Mouse (Mus musculus) ES-E14 (cell line): ENCODE measurements around the gene Gsk3b. TPM values are rescaled to one million over a fixed set of nuclear protein-coding genes. Genes with fewer than 3 reads are reported as not detected.
"Not testable (repeated sequence)": the region's sequence is repeated elsewhere in the genome, so short reads cannot be mapped to it uniquely, and the experiment has no call there.

Experiments used
- DNase-seq: peaks from one replicate; pipeline ENCODE4 v3.0.0-alpha.2; 2013; ENCODE audit warnings: low read depth, low spot score
- H3K27ac ChIP-seq: 2 replicates; pipeline ENCODE4 v1.5.1; 2012; ENCODE audit warnings: low read depth, mild to moderate bottlenecking, low read length, moderate library complexity, mixed read lengths; ENCODE audit not compliant: poor library complexity, insufficient read depth, severe bottlenecking
- H3K36me3 ChIP-seq: 2 replicates; pipeline ENCODE4 v1.6.1; 2012; ENCODE audit warnings: mild to moderate bottlenecking, low read length, moderate library complexity, mixed read lengths; ENCODE audit not compliant: control insufficient read depth, poor library complexity, insufficient read depth, severe bottlenecking
- H3K4me1 ChIP-seq, 2 experiments: fragments of 150-350 bp in 1 of 2; sonication (generic) in 1 of 2; 2 replicates each; pipeline ENCODE4 v1.6.1; 2012; ENCODE audit warnings: low read length in 2 of 2, mild to moderate bottlenecking in 1 of 2, mixed read lengths in 1 of 2; ENCODE audit not compliant: control insufficient read depth in 2 of 2, insufficient read depth in 2 of 2, poor library complexity in 1 of 2
- H3K4me3 ChIP-seq, 2 experiments: fragments of 150-350 bp in 1 of 2; sonication (generic) in 1 of 2; 2 replicates each; pipeline ENCODE4 v1.5.1; 2012; ENCODE audit warnings: low read length in 2 of 2, low read depth in 1 of 2, mild to moderate bottlenecking in 1 of 2, mixed read lengths in 1 of 2; ENCODE audit not compliant: insufficient read depth in 1 of 2, poor library complexity in 1 of 2, severe bottlenecking in 1 of 2
- H3K9ac ChIP-seq: 2 replicates; pipeline ENCODE4 v1.6.1; 2012; ENCODE audit warnings: low read depth, mild to moderate bottlenecking, low read length, mixed read lengths; ENCODE audit not compliant: poor library complexity, insufficient read depth, severe bottlenecking
- H3K9me3 ChIP-seq: fragments of 150-350 bp; sonication (generic); 2 replicates; pipeline ENCODE4 v1.6.1; 2012; ENCODE audit warnings: low read depth, mild to moderate bottlenecking, low read length; ENCODE audit not compliant: control insufficient read depth, insufficient read depth
- CHD2 ChIP-seq: IDR thresholded peaks from 2 replicates; pipeline ENCODE4 v1.6.1; 2014; ENCODE audit warnings: mild to moderate bottlenecking, low read depth, low read length, inconsistent platforms
- HCFC1 ChIP-seq: IDR thresholded peaks from 2 replicates; pipeline ENCODE4 v1.6.1; 2012; ENCODE audit warnings: low read length, inconsistent platforms, borderline replicate concordance; ENCODE audit not compliant: insufficient read depth
- MAFK ChIP-seq: IDR thresholded peaks from 2 replicates; pipeline ENCODE4 v1.6.1; 2014; ENCODE audit warnings: mild to moderate bottlenecking, low read depth, low read length, inconsistent platforms; ENCODE audit not compliant: insufficient read depth
- ZC3H11A ChIP-seq: IDR thresholded peaks from 2 replicates; pipeline ENCODE4 v1.6.1; 2012; ENCODE audit warnings: low read depth, mild to moderate bottlenecking, inconsistent platforms, low read length, borderline replicate concordance
- ZNF384 ChIP-seq: IDR thresholded peaks from 2 replicates; pipeline ENCODE4 v1.6.1; 2012; ENCODE audit warnings: low read depth, low read length, inconsistent platforms
- in situ Hi-C, 2 experiments: fragments of 600-800 bp; cut with MboI; formaldehyde crosslinking; loops; one replicate each; pipeline ENCODE4 v1.15.1; 2025; ENCODE audit warnings: low sequenced_read_pairs in 2 of 2, inconsistent platforms in 1 of 2; ENCODE audit not compliant: unreplicated experiment in 2 of 2
- total RNA-seq: library from RNA; depleted of rRNA; stranded (reverse); fragments of 300-350 nt; gene quantifications from 2 replicates; pipeline ENCODE4 v1.2.3, GENCODE M21; 2012

Gsk3b gene
- total RNA-seq, 1 experiment, result 19.5 TPM

DNA sequence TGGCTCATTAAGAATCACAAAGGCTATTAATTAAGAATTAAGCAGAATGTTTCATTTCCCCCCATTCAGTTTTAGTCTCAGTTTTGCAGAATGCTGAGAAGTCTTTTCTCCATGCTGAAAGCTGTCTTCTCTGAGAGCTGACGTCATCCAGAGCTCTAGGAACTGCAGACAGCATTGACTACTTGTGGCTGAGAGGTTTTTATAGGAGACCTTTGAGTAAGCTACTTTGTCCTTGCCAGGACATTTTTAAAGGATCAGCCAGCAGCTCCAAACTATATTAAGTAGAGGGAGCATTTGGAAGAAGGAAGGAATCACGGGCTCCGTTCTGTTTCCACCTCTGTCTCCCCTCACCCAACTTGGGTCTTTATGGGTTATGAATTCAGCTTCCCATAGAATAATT is 17.7 kb downstream of the Gsk3b start:
- DNase-seq, result no peak
- H3K9me3 ChIP-seq, result no peaks in the 10 kb centered on the region
- TF ChIP-seq ZC3H11A (no peak), MAFK (no peak), ZNF384 (no peak), CHD2 (no peak), HCFC1 (no peak)
- no peak overlapping the region for H3K4me3 ChIP-seq
- H3K4me1 ChIP-seq, result peaks cover 0 to 6% of the 10 kb centered on the region in 2 experiments; a peak in 1 of 4 replicates
- H3K36me3 ChIP-seq, result no peaks in the 10 kb centered on the region
- in situ Hi-C loops, result no loop called here
- H3K27ac ChIP-seq, result no peak overlapping the region
- no peak overlapping the region for H3K9ac ChIP-seq

DNA sequence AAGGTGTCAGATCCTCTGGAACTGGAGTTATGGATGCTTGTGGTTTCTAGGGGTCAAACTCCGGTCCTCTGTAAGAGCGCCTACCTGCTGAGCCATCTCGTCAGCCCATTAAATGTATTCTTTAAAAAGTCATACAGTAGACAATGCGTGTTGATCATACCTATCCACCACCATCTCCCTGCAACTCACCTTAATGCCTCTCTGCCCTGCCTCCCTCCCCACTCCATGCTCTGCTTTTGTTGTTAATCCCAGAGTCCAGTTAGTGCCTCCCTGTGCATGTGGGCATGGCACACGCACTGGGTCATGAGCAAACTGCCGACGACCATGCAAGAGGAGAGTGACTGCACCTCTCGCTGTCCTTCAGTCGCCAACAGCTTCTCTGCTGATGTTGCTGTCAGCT is 21.2 kb downstream of the Gsk3b start:
- H3K9ac ChIP-seq, result no peak overlapping the region

DNA sequence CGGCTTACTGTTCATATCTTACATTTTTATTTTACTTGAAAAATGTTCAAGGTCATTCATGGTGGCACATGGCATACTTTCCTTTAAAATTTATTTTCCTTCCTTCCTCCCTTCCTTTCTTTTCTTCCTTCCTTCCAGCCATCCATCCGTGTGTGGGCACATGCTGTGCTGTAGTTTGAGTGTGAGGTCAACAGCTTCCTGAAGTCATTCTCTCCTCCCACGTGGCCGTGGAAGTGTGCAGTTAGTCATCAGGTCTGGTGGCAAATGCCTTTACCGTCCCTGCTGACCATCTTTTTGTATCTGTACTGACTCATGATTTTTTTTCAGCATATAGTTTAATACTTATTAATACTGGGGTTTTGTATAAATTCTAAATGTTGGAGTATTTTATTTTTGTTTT is 21.8 kb downstream of the Gsk3b start:
- TF ChIP-seq HCFC1, result no peak
- no peak for TF ChIP-seq ZC3H11A
- TF ChIP-seq CHD2, result no peak
- no peak for TF ChIP-seq ZNF384
- no peak for TF ChIP-seq MAFK
- Histone ChIP-seq H3K9ac (no peak overlapping the region), H3K36me3 (no peaks in the 10 kb centered on the region), H3K27ac (no peak overlapping the region), H3K4me1 (peaks cover 0 to 6% of the 10 kb centered on the region in 2 experiments; a peak in 3 of 4 replicates), H3K9me3 (no peaks in the 10 kb centered on the region), H3K4me3 (no peak overlapping the region)
- in situ Hi-C loops, result no loop called here
- no peak for DNase-seq

More for the DNA sequence above, 21.2 kb downstream of the Gsk3b start:
- Histone ChIP-seq H3K4me1 (peaks cover 0 to 6% of the 10 kb centered on the region in 2 experiments; a peak in 3 of 4 replicates), H3K4me3 (no peak overlapping the region), H3K36me3 (no peaks in the 10 kb centered on the region), H3K9me3 (no peaks in the 10 kb centered on the region), H3K27ac (no peak overlapping the region)
- in situ Hi-C loops, result no loop called here
- TF ChIP-seq HCFC1 (no peak), ZNF384 (no peak), MAFK (no peak), CHD2 (no peak), ZC3H11A (no peak)
- no peak for DNase-seq

DNA sequence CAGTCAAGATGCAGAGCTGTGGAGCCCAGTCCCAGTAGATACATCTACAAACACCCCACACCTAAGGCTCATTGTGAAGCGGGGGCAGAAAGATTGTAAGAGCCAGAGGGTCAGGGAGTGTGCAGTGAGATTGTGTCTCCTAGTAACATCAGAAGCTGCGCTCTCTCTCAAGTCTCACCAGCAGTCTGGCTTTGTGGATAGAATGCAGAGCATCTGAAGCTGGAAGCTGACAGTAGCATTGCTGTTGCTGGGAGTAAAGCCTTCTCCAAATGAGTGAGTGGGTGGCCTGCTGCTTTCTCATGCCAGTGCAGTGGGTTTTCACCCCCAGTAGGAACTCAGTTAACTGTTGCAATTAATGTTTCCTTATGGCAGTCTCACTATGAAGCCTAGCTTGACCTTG is 25.3 kb downstream of the Gsk3b start:
- in situ Hi-C loops, result no loop called here
- no peak overlapping the region for H3K4me3 ChIP-seq
- no peak for TF ChIP-seq HCFC1
- peaks cover 0 to 6% of the 10 kb centered on the region in 2 experiments; a peak in 3 of 4 replicates for H3K4me1 ChIP-seq
- no peak overlapping the region for H3K9ac ChIP-seq
- no peaks in the 10 kb centered on the region for H3K36me3 ChIP-seq
- no peak for DNase-seq
- no peak overlapping the region for H3K27ac ChIP-seq
- no peaks in the 10 kb centered on the region for H3K9me3 ChIP-seq

DNA sequence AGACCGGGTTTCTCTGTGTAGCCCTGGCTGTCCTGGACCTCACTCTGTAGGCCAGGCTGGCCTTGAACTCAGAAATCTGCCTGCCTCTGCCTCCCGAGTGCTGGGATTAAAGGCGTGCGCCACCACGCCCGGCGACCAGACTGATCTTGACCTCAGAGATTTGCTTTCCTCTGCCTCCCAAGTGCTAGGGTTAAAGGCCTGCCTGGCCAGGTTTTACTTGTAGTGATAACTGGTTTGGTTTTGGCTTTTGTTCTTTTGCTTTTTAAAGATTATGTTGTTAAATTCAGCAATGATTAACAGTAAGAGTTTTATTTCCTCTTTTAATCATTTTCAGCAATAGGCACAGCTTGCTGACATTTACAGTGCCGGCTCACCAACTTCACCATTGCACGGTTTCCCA is 29.1 kb downstream of the Gsk3b start:
- H3K27ac ChIP-seq, in situ Hi-C loops, H3K9me3 ChIP-seq, H3K4me1 ChIP-seq, H3K36me3 ChIP-seq, H3K4me3 ChIP-seq, DNase-seq, H3K9ac ChIP-seq: not testable (repeated sequence)
